Mouse (Mus musculus): ENCODE data around the gene Ltbp2.

GRCm38 (mm10) chr12:84911640-84912039 is 35.3 kb upstream of the Ltbp2 start:
- TF ChIP-seq CTCF (IDR thresholded peaks at IDR 0.05; ENCODE audit: control insufficient read depth, insufficient read depth, insufficient replicate concordance, low read depth, low read length) (no peak), POLR2A (IDR thresholded peaks at IDR 0.05; ENCODE audit: control insufficient read depth, low read depth, low read length) (no peak)
